Mouse (Mus musculus): Measurements from ENCODE around the gene Ptprd.

- TF ChIP-seq CTCF (IDR thresholded peaks at IDR 0.05; ENCODE audit: control insufficient read depth, insufficient read depth, low read length), result no peak
- no peak for TF ChIP-seq POLR2A (IDR thresholded peaks at IDR 0.05; ENCODE audit: borderline replicate concordance, control insufficient read depth, low read depth, low read length)
Observed at GRCm38 (mm10) chr4:78210878-78211528, 758 bp downstream of the Ptprd start.
